Mouse (Mus musculus): ENCODE results near the gene Ptprn2. TPM values are rescaled to one million over a fixed set of nuclear protein-coding genes. Genes with fewer than 3 reads are reported as not detected.

The Ptprn2 gene
- polyA plus RNA-seq, 1 experiment = 1.2 TPM

GRCm38 (mm10) chr12:117035243-117035642, 549.7 kb downstream of the Ptprn2 start:
- Histone ChIP-seq H3K4me1 (replicated peaks; ENCODE audit: control insufficient read depth, insufficient read depth, low read length) (no peaks in the 10 kb centered on the region), H3K36me3 (ENCODE audit: control insufficient read depth, insufficient read depth, low read length) (no peaks in the 10 kb centered on the region), H3K27me3 (ENCODE audit: control insufficient read depth, insufficient read depth, low read length) (no peaks in the 10 kb centered on the region), H3K4me3 (ENCODE audit: control insufficient read depth, insufficient read depth, low read length) (no peak overlapping the region), H3K27ac (ENCODE audit: control insufficient read depth, insufficient read depth, low read length) (no peak overlapping the region)
- WGBS = 5% methylated on average over 2 of the region's 2 CpGs
- DNase-seq = peak; percentile 43
- 0 out of 2 replicates have a peak, but pooled peaks have one; percentile 34 for TF ChIP-seq CTCF (IDR thresholded peaks at IDR 0.05; ENCODE audit: borderline replicate concordance, control insufficient read depth, extremely low read depth, insufficient read depth, low read length, poor library complexity)
- no peak for TF ChIP-seq POLR2A (IDR thresholded peaks at IDR 0.05; ENCODE audit: control insufficient read depth, extremely low read depth, insufficient read depth, low read length, poor library complexity)

- Histone ChIP-seq H3K36me3 (ENCODE audit: control insufficient read depth, insufficient read depth, low read length) (no peaks in the 10 kb centered on the region), H3K4me3 (ENCODE audit: control insufficient read depth, insufficient read depth, low read length) (no peak overlapping the region), H3K4me1 (replicated peaks; ENCODE audit: control insufficient read depth, insufficient read depth, low read length) (no peaks in the 10 kb centered on the region), H3K27me3 (ENCODE audit: control insufficient read depth, insufficient read depth, low read length) (no peaks in the 10 kb centered on the region), H3K27ac (ENCODE audit: control insufficient read depth, insufficient read depth, low read length) (no peak overlapping the region)
- TF ChIP-seq CTCF (IDR thresholded peaks at IDR 0.05; ENCODE audit: borderline replicate concordance, control insufficient read depth, extremely low read depth, insufficient read depth, low read length, poor library complexity) = no peak
- no peak for TF ChIP-seq POLR2A (IDR thresholded peaks at IDR 0.05; ENCODE audit: control insufficient read depth, extremely low read depth, insufficient read depth, low read length, poor library complexity)
- DNase-seq = no peak
- WGBS = 67% methylated on average over 3 of the region's 3 CpGs
These were observed 553.9 kb downstream of the Ptprn2 start for GRCm38 (mm10) chr12:117039411-117039810.

- no peak overlapping the region for H3K27ac ChIP-seq (ENCODE audit: control insufficient read depth, insufficient read depth, low read length)
- DNase-seq = no peak
- H3K4me3 ChIP-seq (ENCODE audit: control insufficient read depth, insufficient read depth, low read length) = no peak overlapping the region
- TF ChIP-seq POLR2A (IDR thresholded peaks at IDR 0.05; ENCODE audit: control insufficient read depth, extremely low read depth, insufficient read depth, low read length, poor library complexity) (no peak), CTCF (IDR thresholded peaks at IDR 0.05; ENCODE audit: borderline replicate concordance, control insufficient read depth, extremely low read depth, insufficient read depth, low read length, poor library complexity) (no peak)
- no peaks in the 10 kb centered on the region for H3K36me3 ChIP-seq (ENCODE audit: control insufficient read depth, insufficient read depth, low read length)
- H3K27me3 ChIP-seq (ENCODE audit: control insufficient read depth, insufficient read depth, low read length) = no peaks in the 10 kb centered on the region
- H3K4me1 ChIP-seq (replicated peaks; ENCODE audit: control insufficient read depth, insufficient read depth, low read length) = no peaks in the 10 kb centered on the region
- 93% methylated on average over 2 of the region's 2 CpGs for WGBS
These were observed 555.9 kb downstream of the Ptprn2 start for GRCm38 (mm10) chr12:117041409-117041808.

GRCm38 (mm10) chr12:117042706-117043105, 557.2 kb downstream of the Ptprn2 start:
- TF ChIP-seq CTCF (IDR thresholded peaks at IDR 0.05; ENCODE audit: borderline replicate concordance, control insufficient read depth, extremely low read depth, insufficient read depth, low read length, poor library complexity) = no peak
- no peak for TF ChIP-seq POLR2A (IDR thresholded peaks at IDR 0.05; ENCODE audit: control insufficient read depth, extremely low read depth, insufficient read depth, low read length, poor library complexity)
- no peaks in the 10 kb centered on the region for H3K4me1 ChIP-seq (replicated peaks; ENCODE audit: control insufficient read depth, insufficient read depth, low read length)
- 90% methylated on average over 7 of the region's 7 CpGs for WGBS
- no peak overlapping the region for H3K27ac ChIP-seq (ENCODE audit: control insufficient read depth, insufficient read depth, low read length)
- H3K27me3 ChIP-seq (ENCODE audit: control insufficient read depth, insufficient read depth, low read length) = no peaks in the 10 kb centered on the region
- no peak for DNase-seq
- no peak overlapping the region for H3K4me3 ChIP-seq (ENCODE audit: control insufficient read depth, insufficient read depth, low read length)
- H3K36me3 ChIP-seq (ENCODE audit: control insufficient read depth, insufficient read depth, low read length) = no peaks in the 10 kb centered on the region

GRCm38 (mm10) chr12:117047384-117048251, 562.1 kb downstream of the Ptprn2 start:
- H3K4me3 ChIP-seq (ENCODE audit: control insufficient read depth, insufficient read depth, low read length) = no peak overlapping the region
- no peaks in the 10 kb centered on the region for H3K27me3 ChIP-seq (ENCODE audit: control insufficient read depth, insufficient read depth, low read length)
- H3K36me3 ChIP-seq (ENCODE audit: control insufficient read depth, insufficient read depth, low read length) = no peaks in the 10 kb centered on the region
- no peak overlapping the region for H3K27ac ChIP-seq (ENCODE audit: control insufficient read depth, insufficient read depth, low read length)
- WGBS = 33% methylated on average over 3 of the region's 3 CpGs
- H3K4me1 ChIP-seq (replicated peaks; ENCODE audit: control insufficient read depth, insufficient read depth, low read length) = no peaks in the 10 kb centered on the region
- DNase-seq = no peak
- TF ChIP-seq CTCF (IDR thresholded peaks at IDR 0.05; ENCODE audit: borderline replicate concordance, control insufficient read depth, extremely low read depth, insufficient read depth, low read length, poor library complexity) (no peak), POLR2A (IDR thresholded peaks at IDR 0.05; ENCODE audit: control insufficient read depth, extremely low read depth, insufficient read depth, low read length, poor library complexity) (no peak)

- TF ChIP-seq CTCF (IDR thresholded peaks at IDR 0.05; ENCODE audit: borderline replicate concordance, control insufficient read depth, extremely low read depth, insufficient read depth, low read length, poor library complexity) (no peak), POLR2A (IDR thresholded peaks at IDR 0.05; ENCODE audit: control insufficient read depth, extremely low read depth, insufficient read depth, low read length, poor library complexity) (no peak)
- Histone ChIP-seq H3K36me3 (ENCODE audit: control insufficient read depth, insufficient read depth, low read length) (no peaks in the 10 kb centered on the region), H3K27me3 (ENCODE audit: control insufficient read depth, insufficient read depth, low read length) (no peaks in the 10 kb centered on the region), H3K27ac (ENCODE audit: control insufficient read depth, insufficient read depth, low read length) (no peak overlapping the region), H3K4me1 (replicated peaks; ENCODE audit: control insufficient read depth, insufficient read depth, low read length) (no peaks in the 10 kb centered on the region), H3K4me3 (ENCODE audit: control insufficient read depth, insufficient read depth, low read length) (no peak overlapping the region)
- WGBS = 93% methylated on average over 10 of the region's 10 CpGs
- DNase-seq = no peak
These were observed 564.3 kb downstream of the Ptprn2 start for GRCm38 (mm10) chr12:117049829-117050228.
